Mouse (Mus musculus): ENCODE results near the gene Spsb2. TPM values are rescaled to one million over a fixed set of nuclear protein-coding genes. Genes with fewer than 3 reads are reported as not detected.

The Spsb2 gene
- total RNA-seq, 1 experiment, result 10.1 TPM

DNA sequence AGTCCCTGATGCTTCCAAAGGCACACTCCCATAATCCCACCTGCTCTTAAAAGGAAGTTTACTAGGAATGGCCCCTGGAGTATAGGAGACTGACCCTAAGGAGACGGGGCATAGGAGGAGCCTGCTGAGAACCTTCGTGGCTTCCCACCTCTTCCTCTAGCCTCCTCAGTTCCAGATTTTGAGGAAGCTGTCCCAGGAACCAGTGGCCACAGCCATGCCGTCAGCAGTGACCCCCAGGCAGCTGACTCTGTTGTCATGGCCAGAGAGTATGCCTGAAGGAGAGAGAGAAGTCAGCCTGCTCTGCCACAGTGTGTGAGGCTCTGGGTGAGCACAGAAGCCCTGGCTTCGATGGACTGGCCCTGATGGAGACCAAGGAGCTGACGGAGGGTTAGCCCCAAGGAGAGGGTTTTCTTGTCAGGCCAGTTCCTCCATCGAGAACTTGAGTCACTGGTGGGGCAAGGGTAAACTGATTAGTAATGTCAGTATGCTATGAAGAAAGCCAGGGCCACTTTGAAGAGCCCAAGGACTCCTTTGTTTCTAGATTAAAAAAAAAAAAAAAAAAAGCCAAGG lies 26.1 kb downstream of the Spsb2 start:
- in situ Hi-C loops (cut with MboI; ENCODE audit: low sequenced_read_pairs in 2 of 2, unreplicated experiment in 2 of 2), result no loop called here
- H3K4me3 ChIP-seq (ENCODE audit: insufficient read depth in 1 of 2, low read depth in 1 of 2, low read length in 2 of 2, poor library complexity in 1 of 2, severe bottlenecking in 1 of 2), result no peak overlapping the region
- TF ChIP-seq MAFK (IDR thresholded peaks at IDR 0.05; ENCODE audit: insufficient read depth, low read depth, low read length) (no peak), HCFC1 (IDR thresholded peaks at IDR 0.05; ENCODE audit: borderline replicate concordance, insufficient read depth, low read length) (no peak), ZNF384 (IDR thresholded peaks at IDR 0.05; ENCODE audit: low read depth, low read length) (no peak), CHD2 (IDR thresholded peaks at IDR 0.05; ENCODE audit: low read depth, low read length) (no peak), ZC3H11A (IDR thresholded peaks at IDR 0.05; ENCODE audit: borderline replicate concordance, low read depth, low read length) (no peak)

DNA sequence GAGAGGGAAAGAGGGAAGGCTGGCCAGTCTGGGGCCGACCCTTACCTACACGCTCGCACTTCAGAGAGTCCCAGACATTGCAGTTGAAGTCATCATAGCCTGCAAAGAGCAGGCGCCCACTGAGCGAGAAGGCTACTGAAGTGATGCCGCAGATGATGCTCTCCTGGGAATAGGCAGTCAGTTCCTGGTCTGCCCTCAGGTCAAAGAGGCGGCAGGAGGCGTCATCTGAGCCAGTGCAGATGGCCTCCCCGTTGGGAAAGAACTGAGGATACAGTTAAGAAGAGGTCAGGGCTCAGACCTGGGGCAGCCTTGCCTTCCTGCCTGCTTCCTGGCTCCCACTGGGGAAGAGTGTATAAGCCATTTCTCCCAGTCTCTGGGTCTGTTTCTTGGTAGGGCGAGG lies 27.1 kb downstream of the Spsb2 start:
- TF ChIP-seq CHD2 (IDR thresholded peaks at IDR 0.05; ENCODE audit: low read depth, low read length) (no peak), MAFK (IDR thresholded peaks at IDR 0.05; ENCODE audit: insufficient read depth, low read depth, low read length) (no peak), ZNF384 (IDR thresholded peaks at IDR 0.05; ENCODE audit: low read depth, low read length) (no peak), HCFC1 (IDR thresholded peaks at IDR 0.05; ENCODE audit: borderline replicate concordance, insufficient read depth, low read length) (no peak), ZC3H11A (IDR thresholded peaks at IDR 0.05; ENCODE audit: borderline replicate concordance, low read depth, low read length) (no peak)
- peaks cover 0 to 10% of the 10 kb centered on the region in 2 experiments; a peak in 1 of 4 replicates for H3K4me1 ChIP-seq (ENCODE audit: control insufficient read depth in 2 of 2, insufficient read depth in 2 of 2, low read length in 2 of 2, poor library complexity in 1 of 2)
- H3K9me3 ChIP-seq (ENCODE audit: control insufficient read depth, insufficient read depth, low read depth, low read length), result no peaks in the 10 kb centered on the region
- H3K9ac ChIP-seq (ENCODE audit: insufficient read depth, low read depth, low read length, poor library complexity, severe bottlenecking), result no peak overlapping the region
- in situ Hi-C loops (cut with MboI; ENCODE audit: low sequenced_read_pairs in 2 of 2, unreplicated experiment in 2 of 2), result no loop called here
- no peak overlapping the region for H3K4me3 ChIP-seq (ENCODE audit: insufficient read depth in 1 of 2, low read depth in 1 of 2, low read length in 2 of 2, poor library complexity in 1 of 2, severe bottlenecking in 1 of 2)
- no peak overlapping the region for H3K27ac ChIP-seq (ENCODE audit: insufficient read depth, low read depth, low read length, poor library complexity, severe bottlenecking)
- H3K36me3 ChIP-seq (ENCODE audit: control insufficient read depth, insufficient read depth, low read length, poor library complexity, severe bottlenecking), result peaks cover 28% of the 10 kb centered on the region
- no peak for DNase-seq (ENCODE audit: low read depth, low spot score)

More for the DNA sequence above, 26.1 kb downstream of the Spsb2 start:
- H3K27ac ChIP-seq (ENCODE audit: insufficient read depth, low read depth, low read length, poor library complexity, severe bottlenecking), result no peak overlapping the region
- H3K36me3 ChIP-seq (ENCODE audit: control insufficient read depth, insufficient read depth, low read length, poor library complexity, severe bottlenecking), result peaks cover 28% of the 10 kb centered on the region
- no peak overlapping the region for H3K9ac ChIP-seq (ENCODE audit: insufficient read depth, low read depth, low read length, poor library complexity, severe bottlenecking)
- H3K4me1 ChIP-seq (ENCODE audit: control insufficient read depth in 2 of 2, insufficient read depth in 2 of 2, low read length in 2 of 2, poor library complexity in 1 of 2), result peaks cover 0 to 10% of the 10 kb centered on the region in 2 experiments; a peak in 1 of 4 replicates
- H3K9me3 ChIP-seq (ENCODE audit: control insufficient read depth, insufficient read depth, low read depth, low read length), result no peaks in the 10 kb centered on the region
- no peak for DNase-seq (ENCODE audit: low read depth, low spot score)

DNA sequence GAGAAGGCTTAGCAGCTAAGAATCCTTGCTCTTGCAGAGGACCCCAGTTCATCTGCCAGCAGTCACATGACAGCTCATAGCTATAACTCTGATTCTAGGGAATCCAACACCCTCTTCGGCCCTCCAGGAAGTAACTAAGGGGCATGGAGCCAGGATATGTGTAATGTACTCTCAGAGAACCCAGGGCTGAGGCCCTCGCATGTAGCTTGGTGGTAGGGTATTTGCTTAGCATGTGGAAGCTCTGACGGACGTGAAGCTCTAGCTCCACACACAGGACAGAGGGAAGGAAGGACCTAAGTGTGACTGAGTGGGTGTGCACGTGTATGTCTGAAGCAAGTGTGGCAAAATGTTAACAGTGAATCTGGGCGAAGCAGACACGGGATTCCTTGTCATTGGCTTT lies 27.9 kb downstream of the Spsb2 start:
- in situ Hi-C loops (cut with MboI; ENCODE audit: low sequenced_read_pairs in 2 of 2, unreplicated experiment in 2 of 2), result no loop called here
- Histone ChIP-seq H3K4me1 (ENCODE audit: control insufficient read depth in 2 of 2, insufficient read depth in 2 of 2, low read length in 2 of 2, poor library complexity in 1 of 2) (peaks cover 0 to 10% of the 10 kb centered on the region in 2 experiments; a peak in 1 of 4 replicates), H3K9ac (ENCODE audit: insufficient read depth, low read depth, low read length, poor library complexity, severe bottlenecking) (no peak overlapping the region), H3K9me3 (ENCODE audit: control insufficient read depth, insufficient read depth, low read depth, low read length) (no peaks in the 10 kb centered on the region), H3K27ac (ENCODE audit: insufficient read depth, low read depth, low read length, poor library complexity, severe bottlenecking) (no peak overlapping the region), H3K4me3 (ENCODE audit: insufficient read depth in 1 of 2, low read depth in 1 of 2, low read length in 2 of 2, poor library complexity in 1 of 2, severe bottlenecking in 1 of 2) (no peak overlapping the region), H3K36me3 (ENCODE audit: control insufficient read depth, insufficient read depth, low read length, poor library complexity, severe bottlenecking) (peaks cover 26% of the 10 kb centered on the region)
- no peak for DNase-seq (ENCODE audit: low read depth, low spot score)
- no peak for TF ChIP-seq MAFK (IDR thresholded peaks at IDR 0.05; ENCODE audit: insufficient read depth, low read depth, low read length)
- no peak for TF ChIP-seq ZC3H11A (IDR thresholded peaks at IDR 0.05; ENCODE audit: borderline replicate concordance, low read depth, low read length)
- no peak for TF ChIP-seq CHD2 (IDR thresholded peaks at IDR 0.05; ENCODE audit: low read depth, low read length)
- no peak for TF ChIP-seq ZNF384 (IDR thresholded peaks at IDR 0.05; ENCODE audit: low read depth, low read length)
- no peak for TF ChIP-seq HCFC1 (IDR thresholded peaks at IDR 0.05; ENCODE audit: borderline replicate concordance, insufficient read depth, low read length)

DNA sequence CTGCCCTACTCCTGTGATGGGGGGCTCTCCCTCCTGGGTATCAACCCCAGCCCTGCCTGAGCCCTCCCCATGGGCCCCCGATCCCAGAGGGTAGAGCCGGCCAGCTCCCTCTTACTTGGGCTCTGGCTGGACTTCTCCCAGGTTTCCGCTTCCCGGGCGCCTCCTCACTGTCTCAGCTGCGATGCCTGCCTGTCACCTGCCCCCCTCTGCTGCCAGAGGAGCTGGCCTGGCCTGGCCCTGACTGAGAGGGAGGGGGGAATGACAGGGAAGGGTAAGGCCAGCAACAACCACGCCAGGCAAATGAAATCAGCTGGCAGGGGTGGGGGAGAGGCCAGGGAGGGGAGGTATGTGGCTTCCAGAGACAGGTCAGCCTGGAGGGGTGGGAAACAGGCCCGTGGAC lies 31.3 kb downstream of the Spsb2 start:
- in situ Hi-C loops (cut with MboI; ENCODE audit: low sequenced_read_pairs in 2 of 2, unreplicated experiment in 2 of 2), result no loop called here
- no peak for TF ChIP-seq HCFC1 (IDR thresholded peaks at IDR 0.05; ENCODE audit: borderline replicate concordance, insufficient read depth, low read length)
- no peak for TF ChIP-seq ZC3H11A (IDR thresholded peaks at IDR 0.05; ENCODE audit: borderline replicate concordance, low read depth, low read length)
- no peak for TF ChIP-seq MAFK (IDR thresholded peaks at IDR 0.05; ENCODE audit: insufficient read depth, low read depth, low read length)
- no peak for TF ChIP-seq ZNF384 (IDR thresholded peaks at IDR 0.05; ENCODE audit: low read depth, low read length)
- no peak for TF ChIP-seq CHD2 (IDR thresholded peaks at IDR 0.05; ENCODE audit: low read depth, low read length)
- no peak overlapping the region for H3K4me3 ChIP-seq (ENCODE audit: insufficient read depth in 1 of 2, low read depth in 1 of 2, low read length in 2 of 2, poor library complexity in 1 of 2, severe bottlenecking in 1 of 2)
- H3K9me3 ChIP-seq (ENCODE audit: control insufficient read depth, insufficient read depth, low read depth, low read length), result no peaks in the 10 kb centered on the region
- peaks cover 0 to 11% of the 10 kb centered on the region in 2 experiments; a peak in 1 of 4 replicates for H3K4me1 ChIP-seq (ENCODE audit: control insufficient read depth in 2 of 2, insufficient read depth in 2 of 2, low read length in 2 of 2, poor library complexity in 1 of 2)
- DNase-seq (ENCODE audit: low read depth, low spot score), result no peak
- H3K36me3 ChIP-seq (ENCODE audit: control insufficient read depth, insufficient read depth, low read length, poor library complexity, severe bottlenecking), result no peaks in the 10 kb centered on the region
- no peak overlapping the region for H3K9ac ChIP-seq (ENCODE audit: insufficient read depth, low read depth, low read length, poor library complexity, severe bottlenecking)
- H3K27ac ChIP-seq (ENCODE audit: insufficient read depth, low read depth, low read length, poor library complexity, severe bottlenecking), result no peak overlapping the region
